In the genomic region with DNA sequence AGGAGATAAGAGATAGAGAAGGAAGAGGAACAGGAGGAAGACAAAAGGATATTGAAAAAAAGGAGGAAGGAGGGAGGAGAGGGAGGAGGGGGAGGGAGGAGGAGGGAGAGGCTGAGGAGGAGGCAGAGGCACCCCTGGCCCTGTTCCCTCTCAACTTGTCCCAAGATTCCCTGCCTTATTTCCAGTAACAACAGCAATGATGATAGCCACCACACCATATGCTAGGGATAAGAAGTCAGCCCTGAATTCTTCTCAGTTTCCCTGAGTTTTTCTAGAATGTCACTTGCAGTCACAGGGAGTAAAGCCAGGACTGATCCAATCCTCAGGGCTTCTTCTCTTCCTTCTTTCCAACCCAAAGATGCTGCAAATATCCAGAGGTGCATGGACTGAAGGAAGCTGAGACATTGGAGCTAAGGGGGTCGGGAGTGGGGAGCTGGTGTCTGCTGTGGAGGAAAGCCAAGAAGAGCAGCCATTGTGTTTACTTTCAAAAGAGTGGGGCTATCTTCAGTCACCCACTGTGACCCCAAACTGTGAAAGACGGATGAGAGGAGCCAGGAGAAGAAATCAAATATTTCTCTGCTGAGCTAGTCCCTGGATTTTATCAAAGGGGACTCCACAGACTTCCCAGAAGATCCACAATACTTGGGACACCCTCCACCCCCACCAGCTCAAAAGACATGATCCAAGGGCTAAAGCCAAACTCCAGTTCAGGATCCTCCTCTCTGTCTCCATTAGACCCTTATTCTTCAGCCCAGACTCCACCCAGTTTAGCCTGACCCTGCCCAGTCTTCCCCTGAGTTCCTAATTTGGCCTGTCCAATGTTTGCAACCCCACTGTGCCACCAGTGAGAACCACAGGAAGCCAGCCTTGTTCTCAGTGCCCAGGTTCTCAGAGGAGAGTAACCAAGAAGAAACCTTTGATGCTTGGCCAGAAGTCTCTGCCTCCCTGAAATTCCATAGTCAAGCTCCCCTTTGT, we compare ENCODE assay signal across 21 mouse cellular contexts. TPM values are rescaled to one million over a fixed set of nuclear protein-coding genes. Genes with fewer than 3 reads are reported as not detected.
DNase-seq lines count a peak whose midpoint lies in the region; ATAC-seq lines count a peak whose summit lies in the region.
"Had no signal": no experiment of that assay in that cellular context is flagged by ENCODE, and none has a peak within 500 bp of the region (broad histone marks: within the 10 kb centered on the region; RNA-seq: fewer than 3 reads in every experiment).

No protein-coding gene starts in this region.

- no peaks in the 10 kb centered on the region for H3K4me1 ChIP-seq in heart, embryonic 10.5 days
- H3K4me1 ChIP-seq in lung, embryonic 15.5 days: peaks cover 17% of the 10 kb centered on the region; the same call in 1 of the 2 replicates
- H3K4me1 ChIP-seq: embryonic facial prominence, embryonic 15.5 days; hindbrain, embryonic 12.5 days had no signal

- intact Hi-C loops in heart, postnatal 10 days (cut with DNase I): no loop called here
- intact Hi-C loops in heart, postnatal 25 days (cut with DNase I): no loop called here

- ATAC-seq in lung, embryonic 15.5 days (ENCODE audit: borderline replicate concordance, extremely low read depth, low FRiP score, low TSS enrichment): peak; percentile 52; the same call in 1 of the 2 replicates
- ATAC-seq: forebrain, embryonic 14.5 days; hindbrain, embryonic 16.5 days; inflammation-experienced regulatory T-cells, adult 6 months had no signal

- H3K9me3 ChIP-seq in heart, embryonic 10.5 days: 0 out of 2 replicates have a peak, but pooled peaks cover 2% of the 10 kb centered on the region
- H3K9me3 ChIP-seq in lung, embryonic 15.5 days: no peaks in the 10 kb centered on the region
- H3K9me3 ChIP-seq: embryonic facial prominence, embryonic 15.5 days; forebrain, embryonic 10.5 days; hindbrain, embryonic 12.5 days had no signal

- H3K4me3 ChIP-seq in heart, embryonic 10.5 days: no peak overlapping the region
- H3K4me3 ChIP-seq in lung, embryonic 15.5 days: no peak overlapping the region
- H3K4me3 ChIP-seq: embryonic facial prominence, embryonic 15.5 days; erythroblast, embryonic 14.5 days; forebrain, embryonic 10.5 days; gastrocnemius, adult 2 months; hindbrain, embryonic 12.5 days had no signal

- H3K27ac ChIP-seq in heart, embryonic 10.5 days: no peak overlapping the region
- H3K27ac ChIP-seq in lung, embryonic 15.5 days: peak overlapping the region; percentile 37
- H3K27ac ChIP-seq: embryonic facial prominence, embryonic 15.5 days; forebrain, embryonic 10.5 days; gastrocnemius, adult 2 months; hindbrain, embryonic 12.5 days had no signal

- DNase-seq in heart, postnatal 10 days: peak; percentile 42 to 46
- no peak for DNase-seq in heart, embryonic 10.5 days (ENCODE audit: low spot score)
- DNase-seq in lung, adult 18-20 months: no peak
- DNase-seq in heart, postnatal 25 days (ENCODE audit: low spot score): peak; percentile 6
- DNase-seq in lung, postnatal 10 days: peak; percentile 64
- DNase-seq in yolk sac, embryonic 10.5 days (ENCODE audit: low spot score): no peak
- no peak for DNase-seq in kidney, postnatal 36 days
- DNase-seq: adrenal gland, adult 8-10 months; adrenal gland, postnatal 36 days; cerebellum, adult 2 months; cerebellum, postnatal 10 days; gastrocnemius, adult 2 months; gastrocnemius, postnatal 36 days had no signal

- no peak overlapping the region for H3K4me2 ChIP-seq in lung, embryonic 15.5 days
- H3K4me2 ChIP-seq: embryonic facial prominence, embryonic 15.5 days; hindbrain, embryonic 12.5 days had no signal

- no peaks in the 10 kb centered on the region for H3K36me3 ChIP-seq in heart, embryonic 10.5 days
- no peaks in the 10 kb centered on the region for H3K36me3 ChIP-seq in lung, embryonic 15.5 days
- H3K36me3 ChIP-seq: embryonic facial prominence, embryonic 15.5 days; forebrain, embryonic 10.5 days; hindbrain, embryonic 12.5 days had no signal

- WGBS in heart, embryonic 10.5 days: 29% methylated on average over 2 of the region's 2 CpGs
- WGBS in lung, embryonic 15.5 days: 14% methylated on average over 2 of the region's 2 CpGs

- H3K9ac ChIP-seq in lung, embryonic 15.5 days: no peak overlapping the region
- H3K9ac ChIP-seq: embryonic facial prominence, embryonic 15.5 days; hindbrain, embryonic 12.5 days had no signal

- no peaks in the 10 kb centered on the region for H3K27me3 ChIP-seq in heart, embryonic 10.5 days (ENCODE audit: insufficient read depth, poor library complexity, severe bottlenecking)
- no peaks in the 10 kb centered on the region for H3K27me3 ChIP-seq in lung, embryonic 15.5 days
- H3K27me3 ChIP-seq: embryonic facial prominence, embryonic 15.5 days; hindbrain, embryonic 12.5 days had no signal

RNA-seq across cellular contexts. Expression of a gene that starts 11.3 kb away (rescaled TPM):
- 10 to 100 TPM; 37.3 to 37.4 TPM for total RNA-seq in heart, postnatal 10 days (2021)
- 38.9 and 51.2 TPM in 2 replicates for polyA plus RNA-seq in heart, embryonic 10.5 days (2016; fragmentation: Nextera tagmentation; extraction: Ambion mirVana)
- polyA plus RNA-seq in lung, embryonic 15.5 days (2015; fragmentation: Nextera tagmentation; extraction: Ambion mirVana): 119 and 142 TPM in 2 replicates
- total RNA-seq in heart, postnatal 25 days (2021): 10 to 100 TPM; 20.1 to 21.7 TPM

RNA-seq across cellular contexts. Expression of a gene that starts 42.8 kb away (rescaled TPM):
- total RNA-seq in heart, postnatal 10 days (2021): 1 to 10 TPM; 1.3 to 2.2 TPM
- 0.74 and 1.4 TPM in 2 replicates for polyA plus RNA-seq in heart, embryonic 10.5 days (2016; fragmentation: Nextera tagmentation; extraction: Ambion mirVana)
- 4.6 and 5.2 TPM in 2 replicates for polyA plus RNA-seq in lung, embryonic 15.5 days (2015; fragmentation: Nextera tagmentation; extraction: Ambion mirVana)
- 1 to 10 TPM; 1.8 to 2.7 TPM for total RNA-seq in heart, postnatal 25 days (2021)

Comparison
In these comparisons a context has a peak if more than half of its experiments do, and no peak if none do; other contexts are left out.
1. DNase-seq: peak in heart, postnatal 10 days (2 of 2), heart, postnatal 25 days (single experiment) and lung, postnatal 10 days (single experiment); none in heart, embryonic 10.5 days (single experiment), lung, adult 18-20 months (0 of 2), yolk sac, embryonic 10.5 days (single experiment) and kidney, postnatal 36 days (0 of 2).